Mouse (Mus musculus) lung, postnatal 0 days (tissue): ENCODE measurements at regions not wholly inside any gene's neighbourhood (a gene's known extent, or its start where the extent isn't known, plus 50 kb on each side); places are given as distances from the start of the nearest gene placed in this dataset.

Source experiments
- ATAC-seq: fragments of 200-750 bp; cut with Nextera tagmentation; 2 replicates; pipeline ENCODE4 v1.8.0; 2017; ENCODE audit warnings: moderate library complexity
- DNase-seq: peaks from one replicate; pipeline ENCODE4 v3.0.0-alpha.2; 2016; ENCODE audit warnings: low spot score
- H3K27ac ChIP-seq: fragments of 300-500 bp; sonication (generic); 2 replicates; pipeline ENCODE4 v1.5.1; 2014; ENCODE audit warnings: antibody characterized with exemption, mild to moderate bottlenecking, low read length, mixed read lengths
- H3K27me3 ChIP-seq: fragments of 300-500 bp; sonication (generic); replicated peaks from 2 replicates; pipeline ENCODE4 v1.6.1; 2014; ENCODE audit warnings: low read length, mixed read lengths; ENCODE audit not compliant: insufficient read depth
- H3K36me3 ChIP-seq: fragments of 300-500 bp; sonication (generic); 2 replicates; pipeline ENCODE4 v1.6.1; 2014; ENCODE audit warnings: low read length, mixed read lengths; ENCODE audit not compliant: insufficient read depth
- H3K4me1 ChIP-seq: fragments of 300-500 bp; sonication (generic); 2 replicates; pipeline ENCODE4 v1.6.1; 2014; ENCODE audit warnings: antibody characterized with exemption, low read depth, low read length, mixed read lengths; ENCODE audit not compliant: insufficient read depth
- H3K4me2 ChIP-seq: fragments of 300-500 bp; sonication (generic); replicated peaks from 2 replicates; pipeline ENCODE4 v1.6.1; 2014; ENCODE audit warnings: low read depth, mild to moderate bottlenecking, low read length, moderate library complexity, mixed read lengths
- H3K4me3 ChIP-seq: fragments of 300-500 bp; sonication (generic); 2 replicates; pipeline ENCODE4 v1.5.1; 2014; ENCODE audit warnings: low read depth, low read length
- H3K9ac ChIP-seq: fragments of 300-500 bp; sonication (generic); replicated peaks from 2 replicates; pipeline ENCODE4 v1.6.1; 2014; ENCODE audit warnings: low read depth, mild to moderate bottlenecking
- H3K9me3 ChIP-seq: fragments of 300-500 bp; sonication (generic); 2 replicates; pipeline ENCODE4 v1.6.1; 2016; ENCODE audit warnings: low read length, mixed read lengths
- CTCF ChIP-seq: IDR thresholded peaks from 2 replicates; pipeline ENCODE4 v1.5.1; 2016; ENCODE audit warnings: antibody characterized with exemption, mild to moderate bottlenecking
- EP300 ChIP-seq: IDR thresholded peaks from 2 replicates; pipeline ENCODE4 v1.6.1; 2016; ENCODE audit warnings: antibody characterized with exemption, mild to moderate bottlenecking, control low read depth
- WGBS: fragments of 180-500 bp; shearing (Covaris S2); extraction: QIAGEN DNeasy Blood & Tissue Kit; methylation state at CpG from one replicate; pipeline ENCODE4 v1.1.7; 2014; 5-methylcytosine and 5-hydroxymethylcytosine counted together

DNA sequence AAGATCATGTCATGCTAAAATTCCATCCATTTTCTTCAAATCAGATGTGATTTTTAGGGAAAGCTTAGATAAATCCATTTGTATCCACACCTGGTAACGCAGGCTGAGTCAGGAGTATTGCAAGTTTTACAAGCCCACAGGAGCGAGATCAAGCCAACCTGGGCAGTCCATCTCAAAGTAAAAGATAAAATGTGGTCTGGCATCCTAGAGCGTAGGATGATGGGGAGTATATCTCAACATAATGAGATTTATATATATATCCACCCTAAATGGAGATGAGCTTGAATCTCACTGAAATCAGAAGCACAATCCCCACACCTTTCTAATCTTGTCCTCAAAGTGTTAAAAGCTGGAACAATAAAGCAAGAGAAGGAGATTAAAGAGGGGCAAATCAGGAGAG, 124.6 kb downstream of the Atp23 start:
- Histone ChIP-seq H3K4me1 (no peaks in the 10 kb centered on the region), H3K9me3 (no peaks in the 10 kb centered on the region), H3K9ac (no peak overlapping the region), H3K4me3 (no peak overlapping the region), H3K36me3 (no peaks in the 10 kb centered on the region), H3K27me3 (no peaks in the 10 kb centered on the region), H3K4me2 (no peak overlapping the region), H3K27ac (no peak overlapping the region)
- no peak for TF ChIP-seq EP300
- TF ChIP-seq CTCF, result no peak
- DNase-seq (no peak), ATAC-seq (no peak)
- 78% methylated on average over 3 of the region's 3 CpGs for WGBS

DNA sequence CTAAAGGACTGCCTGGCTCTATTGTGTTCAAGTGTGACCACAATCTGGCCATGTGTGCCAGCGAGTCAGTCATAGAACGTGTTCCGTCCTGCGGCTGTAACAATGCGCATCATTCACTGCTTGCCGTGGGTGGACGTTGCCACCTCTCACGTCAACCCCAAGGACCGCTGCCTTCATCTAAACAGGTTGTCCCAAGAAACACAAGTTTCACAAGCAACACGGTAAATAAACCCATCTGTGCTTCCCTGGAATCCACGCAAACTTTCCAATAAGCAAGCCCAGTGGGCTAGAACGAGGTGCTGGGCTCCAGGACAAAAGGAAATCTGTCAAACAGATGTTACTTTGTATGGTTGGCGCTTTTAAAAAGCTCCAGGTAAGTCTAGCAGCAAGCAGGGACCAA, 125.2 kb downstream of the Atp23 start:
- no peak overlapping the region for H3K4me2 ChIP-seq
- 77% methylated on average over 13 of the region's 13 CpGs for WGBS
- H3K4me3 ChIP-seq, result no peak overlapping the region
- no peaks in the 10 kb centered on the region for H3K36me3 ChIP-seq
- no peak overlapping the region for H3K9ac ChIP-seq
- DNase-seq, result no peak
- H3K9me3 ChIP-seq, result no peaks in the 10 kb centered on the region
- H3K27ac ChIP-seq, result no peak overlapping the region
- ATAC-seq, result no peak
- TF ChIP-seq CTCF (no peak), EP300 (no peak)
- H3K4me1 ChIP-seq, result no peaks in the 10 kb centered on the region
- no peaks in the 10 kb centered on the region for H3K27me3 ChIP-seq

DNA sequence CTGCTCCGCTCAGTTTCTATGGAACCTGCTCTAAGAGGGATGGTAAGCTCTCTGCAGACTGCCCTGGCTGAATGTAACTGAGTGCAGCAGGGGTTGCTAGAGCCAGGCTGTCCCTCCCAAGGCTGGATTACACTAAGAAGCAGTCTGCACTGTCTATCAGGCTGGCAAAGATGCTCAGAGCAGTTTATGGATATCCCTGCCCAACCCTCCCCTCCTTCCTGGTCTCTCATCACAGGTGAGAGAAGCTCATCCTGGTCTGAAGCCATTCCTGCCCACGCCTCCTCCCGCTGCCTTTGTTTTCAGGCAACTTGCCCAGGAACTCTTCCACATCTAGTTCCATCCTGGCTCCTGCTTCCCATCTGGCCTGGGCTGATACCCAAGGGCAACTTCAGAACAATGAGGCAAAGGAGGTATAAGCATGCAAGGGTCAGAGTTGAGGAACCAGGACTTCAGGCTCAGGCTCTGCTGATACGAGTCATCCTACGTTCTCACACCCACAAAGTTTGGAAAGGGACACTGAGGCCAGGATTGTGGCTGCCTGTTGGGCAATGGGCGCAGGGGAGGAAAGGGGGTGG, 130.6 kb downstream of the Atp23 start:
- Histone ChIP-seq H3K27me3 (no peaks in the 10 kb centered on the region), H3K4me1 (no peaks in the 10 kb centered on the region), H3K27ac (no peak overlapping the region), H3K36me3 (no peaks in the 10 kb centered on the region), H3K4me2 (no peak overlapping the region), H3K9ac (no peak overlapping the region), H3K4me3 (no peak overlapping the region), H3K9me3 (no peaks in the 10 kb centered on the region)
- 72% methylated on average over 6 of the region's 6 CpGs for WGBS
- no peak for ATAC-seq
- TF ChIP-seq CTCF, result no peak
- no peak for TF ChIP-seq EP300
- DNase-seq, result no peak

DNA sequence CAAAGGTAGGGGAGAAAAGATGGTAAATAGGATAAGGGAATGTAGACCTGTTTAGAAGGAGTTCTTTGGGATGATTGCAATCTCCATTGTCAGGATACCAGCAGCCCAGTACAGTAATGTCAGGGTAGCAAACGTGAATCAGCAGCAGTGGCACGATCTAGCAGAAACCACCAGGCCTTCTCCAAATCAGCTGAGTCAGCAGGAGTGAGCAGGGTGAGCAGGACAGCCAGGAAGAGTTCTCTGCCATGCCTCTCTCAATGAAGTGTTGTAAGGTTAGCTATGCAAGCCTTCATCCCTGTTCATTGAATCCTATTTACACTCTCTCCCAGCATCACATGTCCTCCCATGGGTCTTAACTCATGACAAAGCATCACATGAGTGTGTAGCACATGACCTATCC, 135.5 kb downstream of the Atp23 start:
- Histone ChIP-seq H3K27me3 (no peaks in the 10 kb centered on the region), H3K36me3 (no peaks in the 10 kb centered on the region), H3K4me2 (no peak overlapping the region), H3K4me3 (no peak overlapping the region), H3K4me1 (no peaks in the 10 kb centered on the region), H3K9me3 (no peaks in the 10 kb centered on the region), H3K9ac (no peak overlapping the region), H3K27ac (no peak overlapping the region)
- DNase-seq, result no peak
- ATAC-seq, result no peak
- 62% methylated on average over 2 of the region's 2 CpGs for WGBS
- TF ChIP-seq CTCF, result no peak
- TF ChIP-seq EP300, result no peak

DNA sequence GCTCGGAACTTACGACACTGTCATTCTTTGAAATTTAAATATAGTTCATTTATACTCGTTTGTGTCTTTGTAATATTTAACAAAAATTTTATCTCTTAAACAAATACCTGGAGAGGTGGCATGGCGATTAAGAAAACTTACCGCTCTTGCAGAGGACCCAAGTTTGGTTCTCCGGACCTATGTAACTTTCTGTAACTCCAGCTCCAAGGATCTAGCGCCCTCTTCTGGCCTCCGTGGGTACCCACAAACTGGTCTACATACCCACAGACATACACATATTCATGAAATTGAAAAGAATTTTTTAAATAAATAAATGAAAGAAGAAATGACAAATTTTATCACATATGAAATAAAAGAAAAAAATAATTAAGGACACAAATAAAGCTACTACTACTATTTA, 136.4 kb downstream of the Atp23 start:
- H3K9ac ChIP-seq, result no peak overlapping the region

DNA sequence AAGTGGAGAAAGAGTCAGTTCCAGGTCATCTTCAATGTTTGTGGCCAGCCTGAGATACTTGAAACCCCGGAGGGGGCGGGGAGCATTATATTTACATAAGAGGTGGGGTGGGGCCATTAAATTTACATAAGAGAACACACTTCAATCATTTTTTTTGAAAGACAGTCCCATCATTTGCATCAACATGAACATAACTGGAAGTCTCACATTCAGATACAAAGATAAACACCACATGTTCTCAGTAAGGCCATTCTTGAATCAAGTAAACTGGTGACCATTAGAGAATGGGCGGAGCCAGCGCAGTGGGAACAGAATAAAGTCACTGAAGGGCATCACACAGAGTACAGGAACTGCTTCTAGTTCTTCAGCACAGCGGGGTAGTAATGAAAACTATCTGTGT, 137.2 kb downstream of the Atp23 start:
- DNase-seq (no peak), ATAC-seq (no peak)
- no peak overlapping the region for H3K4me3 ChIP-seq
- no peaks in the 10 kb centered on the region for H3K4me1 ChIP-seq
- H3K36me3 ChIP-seq, result no peaks in the 10 kb centered on the region
- no peak overlapping the region for H3K9ac ChIP-seq
- no peaks in the 10 kb centered on the region for H3K9me3 ChIP-seq
- no peak overlapping the region for H3K27ac ChIP-seq
- H3K27me3 ChIP-seq, result no peaks in the 10 kb centered on the region
- no peak for TF ChIP-seq CTCF
- TF ChIP-seq EP300, result no peak
- H3K4me2 ChIP-seq, result no peak overlapping the region
- WGBS, result 70% methylated on average over 5 of the region's 5 CpGs

More for the DNA sequence above, 136.4 kb downstream of the Atp23 start:
- no peak overlapping the region for H3K4me2 ChIP-seq
- no peaks in the 10 kb centered on the region for H3K4me1 ChIP-seq
- H3K9me3 ChIP-seq, result no peaks in the 10 kb centered on the region
- TF ChIP-seq EP300 (no peak), CTCF (0 out of 2 replicates have a peak, but pooled peaks have one; percentile 2)
- DNase-seq, result no peak
- WGBS, result 70% methylated on average over 8 of the region's 8 CpGs
- no peak overlapping the region for H3K4me3 ChIP-seq
- no peak for ATAC-seq
- no peak overlapping the region for H3K27ac ChIP-seq
- H3K36me3 ChIP-seq, result no peaks in the 10 kb centered on the region
- no peaks in the 10 kb centered on the region for H3K27me3 ChIP-seq

DNA sequence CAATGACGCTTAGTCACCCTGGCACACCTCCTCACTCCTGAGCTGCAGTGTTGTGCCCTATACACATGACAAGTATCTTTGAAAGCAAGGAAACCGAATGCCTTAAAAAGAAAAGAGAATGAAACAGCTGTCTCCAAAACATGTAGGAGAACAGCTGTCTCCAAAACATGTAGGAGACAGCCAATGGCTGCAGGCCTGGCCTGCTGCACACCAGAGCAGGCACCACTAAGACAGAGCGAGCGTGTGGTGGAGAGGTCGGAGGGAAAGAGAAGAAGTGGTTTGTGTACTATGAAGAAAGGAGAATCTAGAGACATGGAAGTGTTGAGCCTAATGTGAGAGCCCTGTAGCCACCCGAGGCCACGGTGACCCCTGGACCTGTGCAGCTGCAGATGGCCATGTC, 142.5 kb downstream of the Atp23 start:
- TF ChIP-seq CTCF (no peak), EP300 (no peak)
- 80% methylated on average over 7 of the region's 7 CpGs for WGBS
- Histone ChIP-seq H3K4me2 (no peak overlapping the region), H3K27me3 (no peaks in the 10 kb centered on the region), H3K9ac (no peak overlapping the region), H3K4me1 (no peaks in the 10 kb centered on the region), H3K27ac (no peak overlapping the region), H3K36me3 (no peaks in the 10 kb centered on the region), H3K9me3 (no peaks in the 10 kb centered on the region), H3K4me3 (no peak overlapping the region)
- DNase-seq, result no peak
- no peak for ATAC-seq
